Mouse (Mus musculus) urinary bladder, postnatal 36 days (tissue): Measurements from ENCODE around the gene Creb5.

Experiments used
- DNase-seq, 2 experiments: peaks; one replicate each; pipeline ENCODE4 v3.0.0; 2022; ENCODE audit warnings: low spot score in 2 of 2, mixed read lengths in 1 of 2

Gene Creb5

GRCm38 (mm10) chr6:53429891-53430290 is 142.8 kb downstream of the Creb5 start:
- no peak for DNase-seq

- DNase-seq: no peak
Measured at GRCm38 (mm10) chr6:53445862-53446460, 158.9 kb downstream of the Creb5 start.

- no peak for DNase-seq
Measured at GRCm38 (mm10) chr6:53447479-53447878, 160.4 kb downstream of the Creb5 start.

GRCm38 (mm10) chr6:53448317-53448870 is 161.3 kb downstream of the Creb5 start:
- no peak for DNase-seq

- peak; percentile 51 to 64 for DNase-seq
Measured at GRCm38 (mm10) chr6:53449437-53450173, 162.5 kb downstream of the Creb5 start.

- DNase-seq: no peak
Measured at GRCm38 (mm10) chr6:53450494-53450893, 163.4 kb downstream of the Creb5 start.

GRCm38 (mm10) chr6:53452240-53452639 is 165.2 kb downstream of the Creb5 start:
- DNase-seq: no peak

GRCm38 (mm10) chr6:53455442-53455841 is 168.4 kb downstream of the Creb5 start:
- no peak for DNase-seq

GRCm38 (mm10) chr6:53456111-53456510 is 169.0 kb downstream of the Creb5 start:
- DNase-seq: no peak

GRCm38 (mm10) chr6:53459995-53460747 is 173.1 kb downstream of the Creb5 start:
- no peak for DNase-seq

- no peak for DNase-seq
Measured at GRCm38 (mm10) chr6:53461056-53461455, 174.0 kb downstream of the Creb5 start.

GRCm38 (mm10) chr6:53461775-53462770 is 175.0 kb downstream of the Creb5 start:
- peak in 1 of 2 experiments; percentile 28 for DNase-seq

GRCm38 (mm10) chr6:53462802-53463201 is 175.7 kb downstream of the Creb5 start:
- no peak for DNase-seq

- DNase-seq: no peak
Measured at GRCm38 (mm10) chr6:53463261-53463813, 176.3 kb downstream of the Creb5 start.

- DNase-seq: no peak
Measured at GRCm38 (mm10) chr6:53469204-53469603, 182.1 kb downstream of the Creb5 start.

GRCm38 (mm10) chr6:53469703-53470102 is 182.6 kb downstream of the Creb5 start:
- DNase-seq: no peak

GRCm38 (mm10) chr6:53470559-53470958 is 183.5 kb downstream of the Creb5 start:
- no peak for DNase-seq

GRCm38 (mm10) chr6:53470999-53471591 is 184.0 kb downstream of the Creb5 start:
- no peak for DNase-seq

- DNase-seq: no peak
Measured at GRCm38 (mm10) chr6:53472751-53473150, 185.7 kb downstream of the Creb5 start.

- DNase-seq: no peak
Measured at GRCm38 (mm10) chr6:53477501-53477900, 190.4 kb downstream of the Creb5 start.
